Mouse (Mus musculus) heart, postnatal 4 days (tissue): ENCODE results near the gene Nedd9. TPM values are rescaled to one million over a fixed set of nuclear protein-coding genes. Genes with fewer than 3 reads are reported as not detected.

Experiments used
- DNase-seq: peaks from one replicate; pipeline ENCODE4 v3.0.0; 2021
- total RNA-seq, 2 experiments: library from RNA; stranded (reverse); gene quantifications; 2 replicates each; pipeline ENCODE4 v1.2.3; 2021

The Nedd9 gene
- total RNA-seq, 2 experiments from 2014 or later = 40.2 to 40.3 TPM

- DNase-seq = peak; percentile 7
Measured at GRCm38 (mm10) chr13:41453227-41454193, 33.7 kb downstream of the Nedd9 start.

GRCm38 (mm10) chr13:41450821-41451220, 36.3 kb downstream of the Nedd9 start:
- no peak for DNase-seq

- DNase-seq = no peak
Measured at GRCm38 (mm10) chr13:41449211-41449610, 38.0 kb downstream of the Nedd9 start.

- no peak for DNase-seq
Measured at GRCm38 (mm10) chr13:41447209-41447608, 40.0 kb downstream of the Nedd9 start.

GRCm38 (mm10) chr13:41446591-41446990, 40.6 kb downstream of the Nedd9 start:
- no peak for DNase-seq

- no peak for DNase-seq
Measured at GRCm38 (mm10) chr13:41445067-41445808, 41.9 kb downstream of the Nedd9 start.

GRCm38 (mm10) chr13:41444230-41444629, 42.9 kb downstream of the Nedd9 start:
- no peak for DNase-seq

- DNase-seq = no peak
Measured at GRCm38 (mm10) chr13:41442145-41442544, 45.0 kb downstream of the Nedd9 start.

- no peak for DNase-seq
Measured at GRCm38 (mm10) chr13:41440205-41440604, 47.0 kb downstream of the Nedd9 start.

GRCm38 (mm10) chr13:41437390-41437789, 49.8 kb downstream of the Nedd9 start:
- no peak for DNase-seq

- no peak for DNase-seq
Measured at GRCm38 (mm10) chr13:41436731-41437130, 50.4 kb downstream of the Nedd9 start.

GRCm38 (mm10) chr13:41433201-41433600, 54.0 kb downstream of the Nedd9 start:
- no peak for DNase-seq

- no peak for DNase-seq
Measured at GRCm38 (mm10) chr13:41431795-41432194, 55.4 kb downstream of the Nedd9 start.

GRCm38 (mm10) chr13:41427046-41427445, 60.1 kb downstream of the Nedd9 start:
- DNase-seq = no peak

- DNase-seq = no peak
Measured at GRCm38 (mm10) chr13:41423463-41424074, 63.6 kb downstream of the Nedd9 start.

- DNase-seq = no peak
Measured at GRCm38 (mm10) chr13:41422581-41422980, 64.6 kb downstream of the Nedd9 start.

GRCm38 (mm10) chr13:41420376-41420775, 66.8 kb downstream of the Nedd9 start:
- no peak for DNase-seq

GRCm38 (mm10) chr13:41418198-41418869, 68.8 kb downstream of the Nedd9 start:
- no peak for DNase-seq

GRCm38 (mm10) chr13:41416065-41417016, 70.8 kb downstream of the Nedd9 start:
- no peak for DNase-seq

GRCm38 (mm10) chr13:41410191-41411074, 76.7 kb downstream of the Nedd9 start:
- no peak for DNase-seq
